Mouse (Mus musculus): ENCODE data around the gene Ifnar1. TPM values are rescaled to one million over a fixed set of nuclear protein-coding genes. Genes with fewer than 3 reads are reported as not detected.

Ifnar1 gene
- polyA plus RNA-seq, 1 experiment from 2014 or later: 51.9 TPM

GRCm38 (mm10) chr16:91484387-91484786 lies 651 bp upstream of the Ifnar1 start:
- Histone ChIP-seq H3K9me3 (ENCODE audit: control insufficient read depth, low read length) (no peaks in the 10 kb centered on the region), H3K27ac (ENCODE audit: low read depth) (peak overlapping the region; percentile 91), H3K27me3 (replicated peaks; ENCODE audit: control insufficient read depth, insufficient read depth, low read length) (no peaks in the 10 kb centered on the region), H3K9ac (ENCODE audit: low read length) (peak overlapping the region; percentile 66), H3K4me1 (replicated peaks; ENCODE audit: control insufficient read depth, insufficient read depth, low read length) (peaks cover 8% of the 10 kb centered on the region), H3K36me3 (ENCODE audit: control insufficient read depth, insufficient read depth, low read length) (0 out of 2 replicates have a peak, but pooled peaks cover 7% of the 10 kb centered on the region), H3K4me2 (ENCODE audit: low read length) (peak overlapping the region; percentile 78), H3K4me3 (ENCODE audit: low read depth, low read length) (peak overlapping the region; percentile 75)
- ATAC-seq (replicated peaks; ENCODE audit: low FRiP score, low TSS enrichment, low read depth) (no peak; the same call in 1 of the 2 replicates), DNase-seq (ENCODE audit: low spot score) (no peak)
- WGBS: 46% methylated on average over 17 of the region's 17 CpGs

GRCm38 (mm10) chr16:91485841-91486240 lies 803 bp downstream of the Ifnar1 start:
- no peaks in the 10 kb centered on the region for H3K9me3 ChIP-seq (ENCODE audit: control insufficient read depth, low read length)
- 33% methylated on average over 5 of the region's 5 CpGs for WGBS
- peak overlapping the region; percentile 77 for H3K9ac ChIP-seq (ENCODE audit: low read length)
- H3K4me1 ChIP-seq (replicated peaks; ENCODE audit: control insufficient read depth, insufficient read depth, low read length): peaks cover 8% of the 10 kb centered on the region
- H3K4me3 ChIP-seq (ENCODE audit: low read depth, low read length): peak overlapping the region; percentile 75
- H3K27me3 ChIP-seq (replicated peaks; ENCODE audit: control insufficient read depth, insufficient read depth, low read length): no peaks in the 10 kb centered on the region
- H3K36me3 ChIP-seq (ENCODE audit: control insufficient read depth, insufficient read depth, low read length): peaks cover 20% of the 10 kb centered on the region
- peak overlapping the region; percentile 73 for H3K4me2 ChIP-seq (ENCODE audit: low read length)
- peak overlapping the region; percentile 91 for H3K27ac ChIP-seq (ENCODE audit: low read depth)
- DNase-seq (ENCODE audit: low spot score) (no peak), ATAC-seq (replicated peaks; ENCODE audit: low FRiP score, low TSS enrichment, low read depth) (no peak)

GRCm38 (mm10) chr16:91488066-91488465 lies 3.0 kb downstream of the Ifnar1 start:
- no peak overlapping the region for H3K9ac ChIP-seq (ENCODE audit: low read length)
- no peak overlapping the region for H3K4me2 ChIP-seq (ENCODE audit: low read length)
- peaks cover 40% of the 10 kb centered on the region for H3K36me3 ChIP-seq (ENCODE audit: control insufficient read depth, insufficient read depth, low read length)
- no peak overlapping the region for H3K27ac ChIP-seq (ENCODE audit: low read depth)
- H3K9me3 ChIP-seq (ENCODE audit: control insufficient read depth, low read length): no peaks in the 10 kb centered on the region
- WGBS: 86% methylated on average over 2 of the region's 2 CpGs
- peaks cover 8% of the 10 kb centered on the region for H3K4me1 ChIP-seq (replicated peaks; ENCODE audit: control insufficient read depth, insufficient read depth, low read length)
- no peaks in the 10 kb centered on the region for H3K27me3 ChIP-seq (replicated peaks; ENCODE audit: control insufficient read depth, insufficient read depth, low read length)
- H3K4me3 ChIP-seq (ENCODE audit: low read depth, low read length): no peak overlapping the region
- ATAC-seq (replicated peaks; ENCODE audit: low FRiP score, low TSS enrichment, low read depth): no peak
- DNase-seq (ENCODE audit: low spot score): no peak

GRCm38 (mm10) chr16:91490897-91491296 lies 5.9 kb downstream of the Ifnar1 start:
- H3K9ac ChIP-seq (ENCODE audit: low read length): no peak overlapping the region
- no peaks in the 10 kb centered on the region for H3K27me3 ChIP-seq (replicated peaks; ENCODE audit: control insufficient read depth, insufficient read depth, low read length)
- DNase-seq (ENCODE audit: low spot score) (no peak), ATAC-seq (replicated peaks; ENCODE audit: low FRiP score, low TSS enrichment, low read depth) (no peak)
- H3K36me3 ChIP-seq (ENCODE audit: control insufficient read depth, insufficient read depth, low read length): peaks cover 67% of the 10 kb centered on the region
- H3K9me3 ChIP-seq (ENCODE audit: control insufficient read depth, low read length): no peaks in the 10 kb centered on the region
- no peak overlapping the region for H3K4me3 ChIP-seq (ENCODE audit: low read depth, low read length)
- peaks cover 6% of the 10 kb centered on the region for H3K4me1 ChIP-seq (replicated peaks; ENCODE audit: control insufficient read depth, insufficient read depth, low read length)
- WGBS: 88% methylated on average over 4 of the region's 4 CpGs
- no peak overlapping the region for H3K4me2 ChIP-seq (ENCODE audit: low read length)
- no peak overlapping the region for H3K27ac ChIP-seq (ENCODE audit: low read depth)

GRCm38 (mm10) chr16:91491473-91491872 lies 6.4 kb downstream of the Ifnar1 start:
- Histone ChIP-seq H3K9me3 (ENCODE audit: control insufficient read depth, low read length) (no peaks in the 10 kb centered on the region), H3K9ac (ENCODE audit: low read length) (no peak overlapping the region), H3K36me3 (ENCODE audit: control insufficient read depth, insufficient read depth, low read length) (peaks cover 73% of the 10 kb centered on the region), H3K4me1 (replicated peaks; ENCODE audit: control insufficient read depth, insufficient read depth, low read length) (0 out of 2 replicates have a peak, but pooled peaks cover under 1% of the 10 kb centered on the region), H3K27ac (ENCODE audit: low read depth) (no peak overlapping the region), H3K4me3 (ENCODE audit: low read depth, low read length) (no peak overlapping the region), H3K4me2 (ENCODE audit: low read length) (no peak overlapping the region), H3K27me3 (replicated peaks; ENCODE audit: control insufficient read depth, insufficient read depth, low read length) (no peaks in the 10 kb centered on the region)
- DNase-seq (ENCODE audit: low spot score): no peak
- ATAC-seq (replicated peaks; ENCODE audit: low FRiP score, low TSS enrichment, low read depth): no peak
- WGBS: 86% methylated on average over 3 of the region's 3 CpGs

- H3K4me1 ChIP-seq (replicated peaks; ENCODE audit: control insufficient read depth, insufficient read depth, low read length): no peaks in the 10 kb centered on the region
- no peaks in the 10 kb centered on the region for H3K9me3 ChIP-seq (ENCODE audit: control insufficient read depth, low read length)
- H3K36me3 ChIP-seq (ENCODE audit: control insufficient read depth, insufficient read depth, low read length): peaks cover 92% of the 10 kb centered on the region
- no peaks in the 10 kb centered on the region for H3K27me3 ChIP-seq (replicated peaks; ENCODE audit: control insufficient read depth, insufficient read depth, low read length)
- no peak overlapping the region for H3K4me2 ChIP-seq (ENCODE audit: low read length)
- ATAC-seq (replicated peaks; ENCODE audit: low FRiP score, low TSS enrichment, low read depth): no peak
- no peak for DNase-seq (ENCODE audit: low spot score)
- no peak overlapping the region for H3K27ac ChIP-seq (ENCODE audit: low read depth)
- no peak overlapping the region for H3K4me3 ChIP-seq (ENCODE audit: low read depth, low read length)
- WGBS: 89% methylated on average over 4 of the region's 4 CpGs
- H3K9ac ChIP-seq (ENCODE audit: low read length): no peak overlapping the region
These were observed 10.5 kb downstream of the Ifnar1 start for GRCm38 (mm10) chr16:91495501-91495900.

- H3K9me3 ChIP-seq (ENCODE audit: control insufficient read depth, low read length): no peaks in the 10 kb centered on the region
- H3K36me3 ChIP-seq (ENCODE audit: control insufficient read depth, insufficient read depth, low read length): peaks cover 92% of the 10 kb centered on the region
- DNase-seq (ENCODE audit: low spot score) (no peak), ATAC-seq (replicated peaks; ENCODE audit: low FRiP score, low TSS enrichment, low read depth) (no peak)
- H3K4me2 ChIP-seq (ENCODE audit: low read length): no peak overlapping the region
- 94% methylated on average over 17 of the region's 17 CpGs for WGBS
- no peak overlapping the region for H3K9ac ChIP-seq (ENCODE audit: low read length)
- no peaks in the 10 kb centered on the region for H3K27me3 ChIP-seq (replicated peaks; ENCODE audit: control insufficient read depth, insufficient read depth, low read length)
- H3K4me1 ChIP-seq (replicated peaks; ENCODE audit: control insufficient read depth, insufficient read depth, low read length): no peaks in the 10 kb centered on the region
- H3K27ac ChIP-seq (ENCODE audit: low read depth): no peak overlapping the region
- no peak overlapping the region for H3K4me3 ChIP-seq (ENCODE audit: low read depth, low read length)
These were observed 11.2 kb downstream of the Ifnar1 start for GRCm38 (mm10) chr16:91496206-91496605.

- 90% methylated on average over 3 of the region's 3 CpGs for WGBS
- Histone ChIP-seq H3K27ac (ENCODE audit: low read depth) (no peak overlapping the region), H3K27me3 (replicated peaks; ENCODE audit: control insufficient read depth, insufficient read depth, low read length) (no peaks in the 10 kb centered on the region), H3K4me3 (ENCODE audit: low read depth, low read length) (no peak overlapping the region), H3K36me3 (ENCODE audit: control insufficient read depth, insufficient read depth, low read length) (peaks cover 92% of the 10 kb centered on the region), H3K4me1 (replicated peaks; ENCODE audit: control insufficient read depth, insufficient read depth, low read length) (no peaks in the 10 kb centered on the region), H3K4me2 (ENCODE audit: low read length) (no peak overlapping the region), H3K9ac (ENCODE audit: low read length) (no peak overlapping the region), H3K9me3 (ENCODE audit: control insufficient read depth, low read length) (no peaks in the 10 kb centered on the region)
- no peak for DNase-seq (ENCODE audit: low spot score)
- no peak for ATAC-seq (replicated peaks; ENCODE audit: low FRiP score, low TSS enrichment, low read depth)
These were observed 11.7 kb downstream of the Ifnar1 start for GRCm38 (mm10) chr16:91496766-91497165.

GRCm38 (mm10) chr16:91498041-91498440 lies 13.0 kb downstream of the Ifnar1 start:
- 94% methylated on average over 7 of the region's 7 CpGs for WGBS
- H3K27me3 ChIP-seq (replicated peaks; ENCODE audit: control insufficient read depth, insufficient read depth, low read length): no peaks in the 10 kb centered on the region
- ATAC-seq (replicated peaks; ENCODE audit: low FRiP score, low TSS enrichment, low read depth) (no peak), DNase-seq (ENCODE audit: low spot score) (no peak)
- no peaks in the 10 kb centered on the region for H3K4me1 ChIP-seq (replicated peaks; ENCODE audit: control insufficient read depth, insufficient read depth, low read length)
- peaks cover 88% of the 10 kb centered on the region for H3K36me3 ChIP-seq (ENCODE audit: control insufficient read depth, insufficient read depth, low read length)
- H3K27ac ChIP-seq (ENCODE audit: low read depth): no peak overlapping the region
- no peak overlapping the region for H3K4me2 ChIP-seq (ENCODE audit: low read length)
- no peak overlapping the region for H3K9ac ChIP-seq (ENCODE audit: low read length)
- no peak overlapping the region for H3K4me3 ChIP-seq (ENCODE audit: low read depth, low read length)
- H3K9me3 ChIP-seq (ENCODE audit: control insufficient read depth, low read length): no peaks in the 10 kb centered on the region
